Mouse (Mus musculus) myocyte (in vitro differentiated cells): ENCODE measurements around the gene Olfr527.

Experiments
- E2F4 ChIP-seq: IDR thresholded peaks from one replicate; pipeline ENCODE4 v1.6.1; 2011; ENCODE audit warnings: mild to moderate bottlenecking, control low read depth, moderate library complexity; ENCODE audit not compliant: insufficient read depth
- MAX ChIP-seq: IDR thresholded peaks from one replicate; pipeline ENCODE4 v1.6.1; 2011; ENCODE audit warnings: low read depth, mild to moderate bottlenecking, control low read depth
- POLR2A ChIP-seq: IDR thresholded peaks from one replicate; pipeline ENCODE4 v1.6.1; 2011; ENCODE audit warnings: low read depth, mild to moderate bottlenecking, control low read depth, moderate library complexity; ENCODE audit not compliant: insufficient read length
- POLR2AphosphoS2 ChIP-seq: IDR thresholded peaks from one replicate; pipeline ENCODE4 v1.6.1; 2011; ENCODE audit warnings: low read depth, control low read depth; ENCODE audit not compliant: insufficient read length
- SRF ChIP-seq: IDR thresholded peaks from one replicate; pipeline ENCODE4 v1.6.1; 2011; ENCODE audit warnings: low read depth; ENCODE audit not compliant: control insufficient read depth, insufficient read length
- USF1 ChIP-seq: IDR thresholded peaks from one replicate; pipeline ENCODE4 v1.6.1; 2011; ENCODE audit warnings: low read depth, mild to moderate bottlenecking, control low read depth, moderate library complexity

DNA sequence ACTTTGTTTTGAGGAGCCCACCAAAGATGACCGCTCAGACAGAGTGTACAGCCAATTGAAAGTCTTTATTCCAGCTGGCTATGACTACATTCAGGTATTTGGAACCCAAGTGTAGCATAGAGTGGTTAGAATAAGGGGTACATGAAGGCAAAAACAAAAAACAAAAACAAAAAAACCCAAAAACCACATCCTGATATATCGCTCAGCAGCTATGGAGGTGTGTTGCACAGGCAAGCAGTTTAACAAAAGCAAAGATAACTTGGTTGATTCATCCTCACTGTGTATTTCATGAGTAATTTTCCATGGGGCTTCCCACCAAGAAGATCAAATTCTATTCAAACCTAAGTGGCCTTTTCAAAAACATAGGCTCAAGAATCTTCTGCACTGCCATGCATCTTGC, 43.1 kb downstream of the Olfr527 start:
- TF ChIP-seq POLR2AphosphoS2, result no peak
- no peak for TF ChIP-seq POLR2A
- no peak for TF ChIP-seq USF1
- TF ChIP-seq SRF, result no peak
- TF ChIP-seq E2F4, result no peak
- no peak for TF ChIP-seq MAX
